Mouse (Mus musculus) olfactory bulb, adult 2 months (tissue): ENCODE results near the gene Gpd1.

Experiments
- CTCF ChIP-seq: fragments of 200-500 bp; IDR thresholded peaks from 2 replicates; pipeline ENCODE4 v1.5.1; 2012; ENCODE audit warnings: low read depth, mild to moderate bottlenecking, low read length, moderate library complexity; ENCODE audit not compliant: insufficient read depth
- POLR2A ChIP-seq: fragments of 200-500 bp; IDR thresholded peaks from 2 replicates; pipeline ENCODE4 v1.6.1; 2012; ENCODE audit warnings: mild to moderate bottlenecking, low read depth, low read length, moderate library complexity; ENCODE audit not compliant: insufficient read depth

GRCm38 (mm10) chr15:99754204-99754603, 36.9 kb downstream of the Gpd1 start:
- TF ChIP-seq CTCF, result no peak
- no peak for TF ChIP-seq POLR2A
